Comparison of ENCODE assay signal across 13 mouse cellular contexts in the genomic region with DNA sequence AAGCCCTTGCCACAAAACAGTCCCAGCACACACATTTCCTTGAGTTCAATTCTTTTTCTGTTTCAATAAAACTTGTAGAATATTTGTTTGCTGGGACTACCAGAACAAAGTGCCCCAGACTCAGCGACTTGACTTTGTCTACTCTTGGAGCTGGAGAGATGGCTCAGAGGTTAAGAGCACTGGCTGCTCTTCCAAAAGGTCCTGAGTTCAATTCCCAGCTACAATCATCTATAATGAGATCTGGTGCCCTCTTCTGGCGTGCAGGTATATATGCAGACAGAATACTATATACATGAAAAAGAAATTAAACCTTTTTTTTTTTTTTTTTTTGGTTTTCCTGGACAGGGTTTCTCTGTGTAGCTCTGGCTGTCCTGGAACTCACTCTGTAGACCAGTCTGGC. TPM values are rescaled to one million over a fixed set of nuclear protein-coding genes. Genes with fewer than 3 reads are reported as not detected.
A peak's percentile ranks its signal among the peaks of the same experiment; 100 is the strongest.
DNase-seq lines count a peak whose midpoint lies in the region; ATAC-seq and TF ChIP-seq lines count a peak whose summit lies in the region.
"Had no signal": no experiment of that assay in that cellular context is flagged by ENCODE, and none has a peak within 500 bp of the region (broad histone marks: within the 10 kb centered on the region; RNA-seq: fewer than 3 reads in every experiment).

No protein-coding gene starts in this region.

- no peak overlapping the region for H3K27ac ChIP-seq in heart, postnatal 0 days (ENCODE audit: low read depth)
- H3K27ac ChIP-seq in MEL (ENCODE audit: control insufficient read depth, low read depth, low read length): no peak overlapping the region
- H3K27ac ChIP-seq: embryonic facial prominence, embryonic 13.5 days; limb, embryonic 12.5 days; neural tube, embryonic 12.5 days had no signal

- H3K4me3 ChIP-seq in heart, postnatal 0 days (ENCODE audit: low read depth, low read length): no peak overlapping the region
- no peak overlapping the region for H3K4me3 ChIP-seq in MEL (ENCODE audit: control insufficient read depth in 1 of 2, insufficient read depth in 1 of 2, low read depth in 2 of 2, low read length in 2 of 2)
- H3K4me3 ChIP-seq: embryonic facial prominence, embryonic 13.5 days; limb, embryonic 12.5 days; neural tube, embryonic 12.5 days had no signal

- H3K27me3 ChIP-seq in heart, postnatal 0 days (ENCODE audit: control insufficient read depth, insufficient read depth, low read length): no peaks in the 10 kb centered on the region
- H3K27me3 ChIP-seq in MEL (ENCODE audit: control insufficient read depth in 1 of 2, insufficient read depth in 2 of 2, low read length in 2 of 2): peaks cover 0 to 1% of the 10 kb centered on the region in 2 experiments; a peak in 1 of 4 replicates
- H3K27me3 ChIP-seq: embryonic facial prominence, embryonic 13.5 days; limb, embryonic 12.5 days; neural tube, embryonic 12.5 days had no signal

- H3K36me3 ChIP-seq in heart, postnatal 0 days (replicated peaks; ENCODE audit: control insufficient read depth, insufficient read depth, low read length): no peaks in the 10 kb centered on the region
- H3K36me3 ChIP-seq in MEL (ENCODE audit: control insufficient read depth in 1 of 2, insufficient read depth in 2 of 2, low read length in 2 of 2): peaks cover 3 to 16% of the 10 kb centered on the region in 2 experiments
- H3K36me3 ChIP-seq: embryonic facial prominence, embryonic 13.5 days; limb, embryonic 12.5 days; neural tube, embryonic 12.5 days had no signal

- DNase-seq in heart, postnatal 0 days (ENCODE audit: low spot score): no peak
- DNase-seq in heart, postnatal 25 days (ENCODE audit: low spot score): no peak
- DNase-seq in lung, postnatal 36 days: peak; percentile 23
- DNase-seq in lung, adult 18-20 months: no peak
- DNase-seq in MEL (ENCODE audit: low read depth, low spot score): peak; percentile 74
- peak; percentile 28 for DNase-seq in thymus, postnatal 0 days (ENCODE audit: low spot score)
- DNase-seq in frontal cortex, postnatal 25 days (ENCODE audit: low spot score in 2 of 2): no peak
- DNase-seq: heart, postnatal 14 days; kidney, postnatal 10 days had no signal

- H3K4me1 ChIP-seq in heart, postnatal 0 days (ENCODE audit: control insufficient read depth, insufficient read depth): peaks cover 13% of the 10 kb centered on the region
- H3K4me1 ChIP-seq in MEL (ENCODE audit: control insufficient read depth in 1 of 2, insufficient read depth in 2 of 2, low read length in 2 of 2): peaks cover 13 to 21% of the 10 kb centered on the region in 2 experiments

- TF ChIP-seq POLR2A in MEL (IDR thresholded peaks at IDR 0.05; ENCODE audit: control insufficient read depth in 1 of 2, insufficient read depth in 1 of 2, low read depth in 1 of 2, low read length in 2 of 2, poor library complexity in 1 of 2): no peak

- no peak overlapping the region for H3K9ac ChIP-seq in heart, postnatal 0 days (replicated peaks; ENCODE audit: low read depth, low read length)
- no peak overlapping the region for H3K9ac ChIP-seq in MEL (ENCODE audit: control insufficient read depth, low read depth, low read length, poor library complexity, severe bottlenecking)
- H3K9ac ChIP-seq: embryonic facial prominence, embryonic 13.5 days; limb, embryonic 12.5 days; neural tube, embryonic 12.5 days had no signal

- TF ChIP-seq RAD21 in MEL (IDR thresholded peaks at IDR 0.05; ENCODE audit: low read depth, low read length): peak; percentile 69

- H3K9me3 ChIP-seq in heart, postnatal 0 days (replicated peaks; ENCODE audit: control insufficient read depth, low read length): no peaks in the 10 kb centered on the region
- no peaks in the 10 kb centered on the region for H3K9me3 ChIP-seq in MEL (replicated peaks; ENCODE audit: insufficient read depth, low read length)
- H3K9me3 ChIP-seq: embryonic facial prominence, embryonic 13.5 days; limb, embryonic 12.5 days; neural tube, embryonic 12.5 days had no signal

- no peak overlapping the region for H3K4me2 ChIP-seq in heart, postnatal 0 days (ENCODE audit: low read depth, low read length)
- H3K4me2 ChIP-seq: embryonic facial prominence, embryonic 13.5 days; limb, embryonic 12.5 days; neural tube, embryonic 12.5 days had no signal

- TF ChIP-seq EP300 in heart, postnatal 0 days (IDR thresholded peaks at IDR 0.05; ENCODE audit: low read depth): no peak
- TF ChIP-seq EP300 in MEL (IDR thresholded peaks at IDR 0.05; ENCODE audit: low read depth in 1 of 2, low read length in 2 of 2): no peak

- ATAC-seq in heart, postnatal 0 days (ENCODE audit: insufficient read depth, low read depth): no peak
- ATAC-seq in erythroblast, adult 5-6 weeks (replicated peaks; ENCODE audit: low FRiP score, poor library complexity, severe bottlenecking): no peak

- intact Hi-C loops in heart, postnatal 25 days (cut with DNase I): loop anchor here (5.0 kb wide), 1 partner anchor 150 kb away; no protein-coding TSS in a partner anchor

- H3K79me2 ChIP-seq in MEL (ENCODE audit: control insufficient read depth, insufficient read depth, low read length, poor library complexity): peaks cover 27% of the 10 kb centered on the region

- WGBS in heart, postnatal 0 days: 33% methylated on average over 2 of the region's 2 CpGs

- peak; percentile 21 for TF ChIP-seq CTCF in heart, postnatal 0 days (IDR thresholded peaks at IDR 0.05; ENCODE audit: low read depth)
- peak in 2 of 3 experiments; percentile 71 to 78; a peak in 4 of 6 replicates for TF ChIP-seq CTCF in MEL (IDR thresholded peaks at IDR 0.05 in 2 of 3, conservative IDR thresholded peaks at IDR 0.05 in 1 of 3; ENCODE audit: control insufficient read depth in 1 of 3, insufficient read depth in 1 of 3, low read depth in 2 of 3, low read length in 3 of 3, poor library complexity in 1 of 3, severe bottlenecking in 1 of 3)

TF ChIP-seq in MEL, 35 proteins besides CTCF, POLR2A, EP300 and RAD21:
- TF ChIP-seq ZC3H11A (IDR thresholded peaks at IDR 0.05; ENCODE audit: low read depth, low read length) (peak; percentile 69), TBP (IDR thresholded peaks at IDR 0.05; ENCODE audit: low read depth, low read length) (peak; percentile 97), CHD2 (IDR thresholded peaks at IDR 0.05; ENCODE audit: low read length) (no peak), ZNF384 (IDR thresholded peaks at IDR 0.05; ENCODE audit: low read depth, low read length) (peak; percentile 97), POLR2AphosphoS5 (IDR thresholded peaks at IDR 0.05; ENCODE audit: borderline replicate concordance, low read depth, low read length) (no peak), SMC3 (IDR thresholded peaks at IDR 0.05; ENCODE audit: low read depth, low read length) (peak; percentile 69), RCOR1 (IDR thresholded peaks at IDR 0.05; ENCODE audit: low read depth, low read length) (0 out of 2 replicates have a peak, but pooled peaks have one; percentile 5)

RNA-seq across cellular contexts. Expression of a gene that starts 2.2 kb away (rescaled TPM):
- total RNA-seq in heart, postnatal 0 days (2014; rRNA removed; ENCODE audit: low replicate concordance): 26.0 and 51.9 TPM in 2 replicates
- polyA plus RNA-seq in heart, postnatal 0 days (2015; fragmentation: Nextera tagmentation; extraction: Ambion mirVana): 24.5 TPM in 2 replicates
- total RNA-seq in heart, postnatal 25 days (2021): 10 to 100 TPM; 23.5 to 25.1 TPM
- 90.6 and 105 TPM in 2 replicates for total RNA-seq in MEL (2012; rRNA removed)
- polyA plus RNA-seq in MEL (2012; ENCODE audit: insufficient read depth in 1 of 2, insufficient read length in 2 of 2, low read depth in 1 of 2, low replicate concordance in 2 of 2, missing spikeins in 1 of 2): 100 to 1,000 TPM in 1 of 2 experiments, not detected in 1; 159 TPM
- 70.8 and 89.0 TPM in 2 replicates for polyA plus RNA-seq in thymus, postnatal 0 days (2015; fragmentation: Nextera tagmentation; extraction: Ambion mirVana)
- total RNA-seq in erythroblast, adult 5-6 weeks (2015; ENCODE audit: low replicate concordance): 14.6 and 20.9 TPM in 2 replicates
- 35.9 and 52.0 TPM in 2 replicates for total RNA-seq in erythroblast, adult 5-6 weeks (2017; ENCODE audit: low replicate concordance)

RNA-seq across cellular contexts. Expression of a gene that starts 11.6 kb away (rescaled TPM):
- total RNA-seq in heart, postnatal 0 days (2014; rRNA removed; ENCODE audit: low replicate concordance): 20.4 and 38.5 TPM in 2 replicates
- polyA plus RNA-seq in heart, postnatal 0 days (2015; fragmentation: Nextera tagmentation; extraction: Ambion mirVana): 4.3 and 5.1 TPM in 2 replicates
- total RNA-seq in heart, postnatal 25 days (2021): 10 to 100 TPM; 35.5 to 35.9 TPM
- 27.7 and 29.8 TPM in 2 replicates for total RNA-seq in MEL (2012; rRNA removed)
- 10 to 100 TPM; 62.5 to 69.7 TPM for polyA plus RNA-seq in MEL (2012; ENCODE audit: insufficient read depth in 1 of 2, insufficient read length in 2 of 2, low read depth in 1 of 2, low replicate concordance in 2 of 2, missing spikeins in 1 of 2)
- polyA plus RNA-seq in thymus, postnatal 0 days (2015; fragmentation: Nextera tagmentation; extraction: Ambion mirVana): 5.2 and 6.4 TPM in 2 replicates
- total RNA-seq in erythroblast, adult 5-6 weeks (2015; ENCODE audit: low replicate concordance): 10.7 and 18.3 TPM in 2 replicates
- 12.7 and 14.5 TPM in 2 replicates for total RNA-seq in erythroblast, adult 5-6 weeks (2017; ENCODE audit: low replicate concordance)

RNA-seq across cellular contexts. Expression of a gene that starts 26.4 kb away (rescaled TPM):
- 62.7 and 70.2 TPM in 2 replicates for total RNA-seq in heart, postnatal 0 days (2014; rRNA removed; ENCODE audit: low replicate concordance)
- polyA plus RNA-seq in heart, postnatal 0 days (2015; fragmentation: Nextera tagmentation; extraction: Ambion mirVana): 20.4 and 21.6 TPM in 2 replicates
- total RNA-seq in heart, postnatal 25 days (2021): 10 to 100 TPM; 21.0 to 21.9 TPM
- 0.88 and 1.8 TPM in 2 replicates for total RNA-seq in MEL (2012; rRNA removed)
- polyA plus RNA-seq in MEL (2012; ENCODE audit: insufficient read depth in 1 of 2, insufficient read length in 2 of 2, low read depth in 1 of 2, low replicate concordance in 2 of 2, missing spikeins in 1 of 2): 1 to 10 TPM in 1 of 2 experiments, not detected in 1; 3.0 TPM
- polyA plus RNA-seq in thymus, postnatal 0 days (2015; fragmentation: Nextera tagmentation; extraction: Ambion mirVana): 16.4 and 18.0 TPM in 2 replicates
- total RNA-seq in erythroblast, adult 5-6 weeks (2015; ENCODE audit: low replicate concordance): 2.3 TPM in 1 of 2 replicates, not detected in the other
- total RNA-seq in erythroblast, adult 5-6 weeks (2017; ENCODE audit: low replicate concordance): 1.9 and 2.9 TPM in 2 replicates

Comparison
In these comparisons a context has a peak if more than half of its experiments do, and no peak if none do; other contexts are left out.
1. DNase-seq: peak in lung, postnatal 36 days (single experiment), MEL (single experiment) and thymus, postnatal 0 days (single experiment); none in heart, postnatal 0 days (single experiment), heart, postnatal 25 days (single experiment), lung, adult 18-20 months (0 of 2) and frontal cortex, postnatal 25 days (0 of 2).